Mouse (Mus musculus): ENCODE data around the gene Alcam. TPM values are rescaled to one million over a fixed set of nuclear protein-coding genes. Genes with fewer than 3 reads are reported as not detected.

The Alcam gene
- polyA plus RNA-seq, 1 experiment from 2014 or later: 16.8 TPM

DNA sequence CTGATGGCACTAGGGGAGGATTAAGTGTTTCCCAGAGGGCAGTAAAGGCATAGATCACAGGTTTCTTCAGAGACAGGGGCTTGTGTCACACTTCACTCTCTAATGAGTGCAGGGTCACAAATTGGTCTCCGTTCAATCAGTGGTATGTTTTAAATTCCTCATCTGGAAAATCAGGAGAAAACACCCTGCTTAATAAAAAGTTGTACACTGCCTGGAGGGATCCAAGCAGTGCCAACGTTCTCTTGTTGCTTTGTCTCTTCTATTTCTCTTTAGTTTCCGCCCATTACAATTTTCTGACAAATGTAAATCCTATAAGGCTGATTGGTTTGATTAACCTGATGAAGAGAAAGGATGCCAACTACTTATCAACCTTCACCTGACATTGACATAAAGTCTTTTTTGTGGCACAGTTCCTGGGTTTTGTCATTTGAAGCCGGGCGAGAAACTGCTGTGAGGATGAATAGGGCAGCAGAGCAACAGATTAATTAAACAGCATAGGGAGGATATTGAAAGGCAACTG, 67.0 kb downstream of the Alcam start:
- no peak for ATAC-seq
- Histone ChIP-seq H3K4me2 (ENCODE audit: low read depth, low read length) (no peak overlapping the region), H3K9ac (ENCODE audit: low read depth, low read length) (no peak overlapping the region), H3K9me3 (ENCODE audit: control insufficient read depth, low read length) (no peaks in the 10 kb centered on the region), H3K27me3 (replicated peaks; ENCODE audit: control insufficient read depth, insufficient read depth, low read length) (no peaks in the 10 kb centered on the region), H3K27ac (ENCODE audit: low read length) (no peak overlapping the region), H3K36me3 (ENCODE audit: control insufficient read depth, insufficient read depth, low read length) (no peaks in the 10 kb centered on the region), H3K4me3 (ENCODE audit: low read length) (no peak overlapping the region), H3K4me1 (ENCODE audit: control insufficient read depth, insufficient read depth, low read length) (no peaks in the 10 kb centered on the region)
- 68% methylated on average over 5 of the region's 5 CpGs for WGBS

- Histone ChIP-seq H3K27ac (ENCODE audit: low read length) (no peak overlapping the region), H3K9me3 (ENCODE audit: control insufficient read depth, low read length) (no peaks in the 10 kb centered on the region), H3K4me3 (ENCODE audit: low read length) (no peak overlapping the region), H3K4me2 (ENCODE audit: low read depth, low read length) (no peak overlapping the region), H3K27me3 (replicated peaks; ENCODE audit: control insufficient read depth, insufficient read depth, low read length) (no peaks in the 10 kb centered on the region), H3K4me1 (ENCODE audit: control insufficient read depth, insufficient read depth, low read length) (peaks cover 3% of the 10 kb centered on the region; the same call in 1 of the 2 replicates), H3K36me3 (ENCODE audit: control insufficient read depth, insufficient read depth, low read length) (no peaks in the 10 kb centered on the region), H3K9ac (ENCODE audit: low read depth, low read length) (no peak overlapping the region)
- ATAC-seq: no peak
- WGBS: 65% methylated on average over 13 of the region's 13 CpGs
Measured at GRCm38 (mm10) chr16:52383456-52384185, 70.3 kb downstream of the Alcam start.

- no peak overlapping the region for H3K9ac ChIP-seq (ENCODE audit: low read depth, low read length)
- peaks cover 3% of the 10 kb centered on the region; the same call in 1 of the 2 replicates for H3K4me1 ChIP-seq (ENCODE audit: control insufficient read depth, insufficient read depth, low read length)
- no peak overlapping the region for H3K4me2 ChIP-seq (ENCODE audit: low read depth, low read length)
- 55% methylated on average over 7 of the region's 7 CpGs for WGBS
- no peaks in the 10 kb centered on the region for H3K36me3 ChIP-seq (ENCODE audit: control insufficient read depth, insufficient read depth, low read length)
- H3K27me3 ChIP-seq (replicated peaks; ENCODE audit: control insufficient read depth, insufficient read depth, low read length): no peaks in the 10 kb centered on the region
- ATAC-seq: no peak
- H3K27ac ChIP-seq (ENCODE audit: low read length): no peak overlapping the region
- H3K4me3 ChIP-seq (ENCODE audit: low read length): no peak overlapping the region
- no peaks in the 10 kb centered on the region for H3K9me3 ChIP-seq (ENCODE audit: control insufficient read depth, low read length)
Measured at GRCm38 (mm10) chr16:52378811-52379597, 74.9 kb downstream of the Alcam start.

- Histone ChIP-seq H3K27me3 (replicated peaks; ENCODE audit: control insufficient read depth, insufficient read depth, low read length) (no peaks in the 10 kb centered on the region), H3K9me3 (ENCODE audit: control insufficient read depth, low read length) (no peaks in the 10 kb centered on the region), H3K27ac (ENCODE audit: low read length) (no peak overlapping the region), H3K9ac (ENCODE audit: low read depth, low read length) (no peak overlapping the region), H3K4me1 (ENCODE audit: control insufficient read depth, insufficient read depth, low read length) (peaks cover 3% of the 10 kb centered on the region; the same call in 1 of the 2 replicates), H3K36me3 (ENCODE audit: control insufficient read depth, insufficient read depth, low read length) (no peaks in the 10 kb centered on the region), H3K4me3 (ENCODE audit: low read length) (no peak overlapping the region), H3K4me2 (ENCODE audit: low read depth, low read length) (no peak overlapping the region)
- ATAC-seq: no peak
- WGBS: 95% methylated on average over 2 of the region's 2 CpGs
Measured at GRCm38 (mm10) chr16:52376827-52377226, 77.0 kb downstream of the Alcam start.

- Histone ChIP-seq H3K9me3 (ENCODE audit: control insufficient read depth, low read length) (no peaks in the 10 kb centered on the region), H3K27ac (ENCODE audit: low read length) (no peak overlapping the region), H3K4me1 (ENCODE audit: control insufficient read depth, insufficient read depth, low read length) (no peaks in the 10 kb centered on the region), H3K36me3 (ENCODE audit: control insufficient read depth, insufficient read depth, low read length) (no peaks in the 10 kb centered on the region), H3K27me3 (replicated peaks; ENCODE audit: control insufficient read depth, insufficient read depth, low read length) (no peaks in the 10 kb centered on the region), H3K4me2 (ENCODE audit: low read depth, low read length) (no peak overlapping the region), H3K4me3 (ENCODE audit: low read length) (no peak overlapping the region), H3K9ac (ENCODE audit: low read depth, low read length) (no peak overlapping the region)
- ATAC-seq: no peak
- WGBS: 72% methylated on average over 2 of the region's 2 CpGs
Measured at GRCm38 (mm10) chr16:52371956-52372355, 81.9 kb downstream of the Alcam start.

GRCm38 (mm10) chr16:52368521-52368920, 85.4 kb downstream of the Alcam start:
- ATAC-seq: no peak
- WGBS: 94% methylated on average over 5 of the region's 5 CpGs
- Histone ChIP-seq H3K4me2 (ENCODE audit: low read depth, low read length) (no peak overlapping the region), H3K27me3 (replicated peaks; ENCODE audit: control insufficient read depth, insufficient read depth, low read length) (no peaks in the 10 kb centered on the region), H3K4me3 (ENCODE audit: low read length) (no peak overlapping the region), H3K36me3 (ENCODE audit: control insufficient read depth, insufficient read depth, low read length) (no peaks in the 10 kb centered on the region), H3K27ac (ENCODE audit: low read length) (no peak overlapping the region), H3K9ac (ENCODE audit: low read depth, low read length) (no peak overlapping the region), H3K4me1 (ENCODE audit: control insufficient read depth, insufficient read depth, low read length) (no peaks in the 10 kb centered on the region), H3K9me3 (ENCODE audit: control insufficient read depth, low read length) (no peaks in the 10 kb centered on the region)

GRCm38 (mm10) chr16:52366915-52367314, 87.0 kb downstream of the Alcam start:
- Histone ChIP-seq H3K4me3 (ENCODE audit: low read length) (no peak overlapping the region), H3K27ac (ENCODE audit: low read length) (no peak overlapping the region), H3K36me3 (ENCODE audit: control insufficient read depth, insufficient read depth, low read length) (no peaks in the 10 kb centered on the region), H3K9me3 (ENCODE audit: control insufficient read depth, low read length) (no peaks in the 10 kb centered on the region), H3K4me2 (ENCODE audit: low read depth, low read length) (no peak overlapping the region), H3K4me1 (ENCODE audit: control insufficient read depth, insufficient read depth, low read length) (no peaks in the 10 kb centered on the region), H3K27me3 (replicated peaks; ENCODE audit: control insufficient read depth, insufficient read depth, low read length) (no peaks in the 10 kb centered on the region), H3K9ac (ENCODE audit: low read depth, low read length) (no peak overlapping the region)
- WGBS: 86% methylated on average over 4 of the region's 4 CpGs
- ATAC-seq: no peak

- H3K9ac ChIP-seq (ENCODE audit: low read depth, low read length): no peak overlapping the region
- WGBS: 89% methylated on average over 4 of the region's 4 CpGs
- no peaks in the 10 kb centered on the region for H3K9me3 ChIP-seq (ENCODE audit: control insufficient read depth, low read length)
- H3K36me3 ChIP-seq (ENCODE audit: control insufficient read depth, insufficient read depth, low read length): no peaks in the 10 kb centered on the region
- no peaks in the 10 kb centered on the region for H3K27me3 ChIP-seq (replicated peaks; ENCODE audit: control insufficient read depth, insufficient read depth, low read length)
- H3K4me3 ChIP-seq (ENCODE audit: low read length): no peak overlapping the region
- no peak for ATAC-seq
- no peaks in the 10 kb centered on the region for H3K4me1 ChIP-seq (ENCODE audit: control insufficient read depth, insufficient read depth, low read length)
- no peak overlapping the region for H3K27ac ChIP-seq (ENCODE audit: low read length)
- H3K4me2 ChIP-seq (ENCODE audit: low read depth, low read length): no peak overlapping the region
Measured at GRCm38 (mm10) chr16:52363944-52364511, 89.8 kb downstream of the Alcam start.

DNA sequence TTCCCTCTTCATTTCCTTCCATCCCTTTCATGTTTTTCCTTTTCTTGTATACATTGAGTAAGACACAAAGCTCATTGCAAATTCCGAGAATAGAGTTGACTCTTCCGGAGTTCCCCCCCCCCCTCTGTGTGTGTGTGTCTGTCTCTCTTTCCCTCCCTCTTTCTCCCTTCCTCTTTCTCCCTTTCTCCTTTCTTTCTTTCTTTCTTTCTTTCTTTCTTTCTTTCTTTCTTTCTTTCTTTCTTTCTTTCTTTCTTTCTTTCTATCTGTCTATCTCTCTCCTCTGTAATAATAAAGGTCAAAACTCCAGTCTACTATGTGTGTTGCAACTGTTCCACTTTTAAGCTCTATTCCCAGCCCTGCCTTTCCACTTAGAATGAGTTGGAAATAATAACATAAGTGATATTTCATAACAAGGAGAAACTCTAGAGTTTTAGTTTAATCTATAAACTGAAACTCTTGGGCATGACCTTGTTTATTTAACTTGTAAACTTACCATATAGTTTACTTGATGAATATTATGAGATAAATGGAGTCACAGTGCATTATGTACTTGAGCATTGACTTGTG, 110.3 kb downstream of the Alcam start:
- Histone ChIP-seq H3K4me1 (ENCODE audit: control insufficient read depth, insufficient read depth, low read length) (no peaks in the 10 kb centered on the region), H3K4me3 (ENCODE audit: low read length) (no peak overlapping the region), H3K9me3 (ENCODE audit: control insufficient read depth, low read length) (no peaks in the 10 kb centered on the region), H3K9ac (ENCODE audit: low read depth, low read length) (no peak overlapping the region), H3K36me3 (ENCODE audit: control insufficient read depth, insufficient read depth, low read length) (no peaks in the 10 kb centered on the region), H3K27me3 (replicated peaks; ENCODE audit: control insufficient read depth, insufficient read depth, low read length) (no peaks in the 10 kb centered on the region), H3K27ac (ENCODE audit: low read length) (no peak overlapping the region), H3K4me2 (ENCODE audit: low read depth, low read length) (no peak overlapping the region)
- ATAC-seq: no peak
- 51% methylated on average over 2 of the region's 2 CpGs for WGBS

Measured in intestine, embryonic 16.5 days (tissue).